Mouse (Mus musculus): ENCODE measurements around the gene Dgke. TPM values are rescaled to one million over a fixed set of nuclear protein-coding genes. Genes with fewer than 3 reads are reported as not detected.

The Dgke gene
- total and polyA plus RNA-seq, 3 experiments: 4.8 to 17.0 (median 13.4) TPM

GRCm38 (mm10) chr11:89077601-89078000, 11.0 kb upstream of the Dgke start (continued):
- TF ChIP-seq JUN (IDR thresholded peaks at IDR 0.05; ENCODE audit: insufficient read depth, low read depth, low read length) (no peak), GABPA (IDR thresholded peaks at IDR 0.05; ENCODE audit: insufficient replicate concordance, low read depth, low read length) (no peak), POLR2AphosphoS2 (IDR thresholded peaks at IDR 0.05; ENCODE audit: low read depth, low read length) (no peak), PAX5 (IDR thresholded peaks at IDR 0.05; ENCODE audit: low read length) (no peak), NRF1 (IDR thresholded peaks at IDR 0.05; ENCODE audit: low read depth, low read length) (no peak), JUND (conservative IDR thresholded peaks at IDR 0.05; ENCODE audit: low read depth, low read length) (no peak), BHLHE40 (IDR thresholded peaks at IDR 0.05; ENCODE audit: low read depth, low read length) (no peak; the same call in 1 of the 2 replicates), SMC3 (IDR thresholded peaks at IDR 0.05; ENCODE audit: low read depth, low read length) (no peak), RCOR1 (conservative IDR thresholded peaks at IDR 0.05; ENCODE audit: low read depth, low read length) (no peak), IRF4 (IDR thresholded peaks at IDR 0.05; ENCODE audit: low read depth, low read length) (0 out of 2 replicates have a peak, but pooled peaks have one; percentile 5), USF1 (IDR thresholded peaks at IDR 0.05; ENCODE audit: low read depth, low read length) (no peak), ZKSCAN1 (IDR thresholded peaks at IDR 0.05; ENCODE audit: borderline replicate concordance, low read depth, low read length) (no peak), MXI1 (IDR thresholded peaks at IDR 0.05; ENCODE audit: low read depth, low read length) (no peak)

DNA sequence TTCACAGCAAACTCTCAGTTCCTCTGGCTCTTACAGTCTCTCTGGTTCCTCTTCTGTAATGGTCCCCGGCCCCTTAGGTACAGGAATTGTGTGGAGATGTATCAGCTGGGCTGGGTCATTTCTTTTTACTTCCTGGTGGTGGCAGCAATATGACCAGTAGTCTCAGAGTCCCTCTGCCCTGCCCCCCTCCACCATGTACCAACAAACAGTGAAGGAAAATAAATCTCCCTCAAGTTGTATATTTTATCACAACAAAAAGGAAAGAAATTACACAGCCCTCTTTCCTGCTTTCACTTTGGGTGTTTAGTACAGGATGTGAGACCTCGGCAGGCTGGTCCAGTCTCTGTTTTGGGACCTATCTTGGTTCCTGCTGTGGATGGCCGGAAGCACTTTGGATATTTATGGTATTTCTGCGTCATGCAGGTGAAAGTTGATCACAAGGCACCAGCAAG, 9.7 kb upstream of the Dgke start:
- Histone ChIP-seq H3K27ac (ENCODE audit: insufficient read depth, low read depth) (0 out of 2 replicates have a peak overlapping the region, but pooled peaks have one; percentile 18), H3K9ac (ENCODE audit: insufficient read depth, low read depth) (peak overlapping the region; percentile 54), H3K4me2 (ENCODE audit: insufficient read depth, low read depth, poor library complexity, severe bottlenecking) (peak overlapping the region; percentile 87), H3K9me3 (replicated peaks; ENCODE audit: low read length) (peaks cover 8% of the 10 kb centered on the region), H3K27me3 (replicated peaks) (no peaks in the 10 kb centered on the region), H3K4me1 (ENCODE audit: control insufficient read depth in 1 of 2, insufficient read depth in 2 of 2) (peaks cover 23 to 61% of the 10 kb centered on the region in 2 experiments), H3K36me3 (replicated peaks in 1 of 2; ENCODE audit: control insufficient read depth in 1 of 2, insufficient read depth in 1 of 2, low read length in 1 of 2) (no peaks in the 10 kb centered on the region), H3K79me2 (replicated peaks; ENCODE audit: control insufficient read depth, extremely low read depth, insufficient read depth, poor library complexity, severe bottlenecking) (no peaks in the 10 kb centered on the region), H3K4me3 (replicated peaks in 1 of 3; ENCODE audit: low read depth in 2 of 3, low read length in 2 of 3, poor library complexity in 1 of 3) (peak overlapping the region; percentile 33 to 40 (median 40))
- DNase-seq (ENCODE audit: extremely low read depth): peak; percentile 87
- in situ Hi-C loops (cut with MboI; ENCODE audit: low pct_ligation_motif_present, low pct_unique_long_range_greater_than_20kb, low sequenced_read_pairs): no loop called here
- dilution Hi-C loops (cut with MboI; ENCODE audit: extremely low pct_ligation_motif_present, extremely low pct_unique_long_range_greater_than_20kb, low sequenced_read_pairs): no loop called here
- TF ChIP-seq TBP (conservative IDR thresholded peaks at IDR 0.05; ENCODE audit: low read depth, low read length) (0 out of 2 replicates have a peak, but pooled peaks have one; percentile 43), MEF2A (IDR thresholded peaks at IDR 0.05; ENCODE audit: borderline replicate concordance, low read depth, low read length) (peak; percentile 93), RCOR1 (conservative IDR thresholded peaks at IDR 0.05; ENCODE audit: low read depth, low read length) (no peak), E2F4 (IDR thresholded peaks at IDR 0.05; ENCODE audit: insufficient replicate concordance, low read depth, low read length) (no peak), POLR2AphosphoS2 (IDR thresholded peaks at IDR 0.05; ENCODE audit: low read depth, low read length) (no peak), MXI1 (IDR thresholded peaks at IDR 0.05; ENCODE audit: low read depth, low read length) (no peak), USF2 (conservative IDR thresholded peaks at IDR 0.05; ENCODE audit: low read depth, low read length) (no peak), CHD2 (IDR thresholded peaks at IDR 0.05; ENCODE audit: low read length) (peak; percentile 92), USF1 (IDR thresholded peaks at IDR 0.05; ENCODE audit: low read depth, low read length) (no peak), BHLHE40 (IDR thresholded peaks at IDR 0.05; ENCODE audit: low read depth, low read length) (peak; percentile 42; the same call in 1 of the 2 replicates), KAT2A (IDR thresholded peaks at IDR 0.05; ENCODE audit: insufficient replicate concordance, low read length) (no peak), MYC (IDR thresholded peaks at IDR 0.05; ENCODE audit: low read depth, low read length) (no peak), JUND (conservative IDR thresholded peaks at IDR 0.05; ENCODE audit: low read depth, low read length) (no peak), MAZ (IDR thresholded peaks at IDR 0.05; ENCODE audit: low read depth, low read length) (no peak), ZKSCAN1 (IDR thresholded peaks at IDR 0.05; ENCODE audit: borderline replicate concordance, low read depth, low read length) (no peak), HCFC1 (IDR thresholded peaks at IDR 0.05; ENCODE audit: low read depth, low read length) (peak; percentile 62), EP300 (IDR thresholded peaks at IDR 0.05; ENCODE audit: low read length) (peak; percentile 47; the same call in 1 of the 2 replicates), ZNF384 (IDR thresholded peaks at IDR 0.05; ENCODE audit: low read depth, low read length) (no peak), PAX5 (IDR thresholded peaks at IDR 0.05; ENCODE audit: low read length) (no peak), MAX (IDR thresholded peaks at IDR 0.05; ENCODE audit: low read length) (no peak), ETS1 (conservative IDR thresholded peaks at IDR 0.05; ENCODE audit: low read depth, low read length) (peak; percentile 55), RAD21 (IDR thresholded peaks at IDR 0.05; ENCODE audit: low read depth, low read length) (peak; percentile 32), UBTF (IDR thresholded peaks at IDR 0.05; ENCODE audit: low read depth, low read length) (no peak), SMC3 (IDR thresholded peaks at IDR 0.05; ENCODE audit: low read depth, low read length) (0 out of 2 replicates have a peak, but pooled peaks have one; percentile 16), NELFE (IDR thresholded peaks at IDR 0.05; ENCODE audit: low read depth, low read length) (no peak), ELF1 (IDR thresholded peaks at IDR 0.05; ENCODE audit: low read depth, low read length) (peak; percentile 82), CTCF (conservative IDR thresholded peaks at IDR 0.05 in 1 of 2, IDR thresholded peaks at IDR 0.05 in 1 of 2; ENCODE audit: low read depth in 2 of 2, low read length in 2 of 2) (peak in 1 of 2 experiments; percentile 67; a peak in 2 of 4 replicates), POLR2A (IDR thresholded peaks at IDR 0.05; ENCODE audit: low read depth, low read length) (peak; percentile 60), ZC3H11A (IDR thresholded peaks at IDR 0.05; ENCODE audit: low read depth, low read length) (no peak), CHD1 (IDR thresholded peaks at IDR 0.05; ENCODE audit: low read depth, low read length) (no peak), NRF1 (IDR thresholded peaks at IDR 0.05; ENCODE audit: low read depth, low read length) (no peak), GABPA (IDR thresholded peaks at IDR 0.05; ENCODE audit: insufficient replicate concordance, low read depth, low read length) (no peak), SIN3A (IDR thresholded peaks at IDR 0.05; ENCODE audit: low read length) (0 out of 2 replicates have a peak, but pooled peaks have one; percentile 9)
